Mouse (Mus musculus) layer of hippocampus, postnatal 25 days (tissue): ENCODE measurements around the gene Cdip1. TPM values are rescaled to one million over a fixed set of nuclear protein-coding genes. Genes with fewer than 3 reads are reported as not detected.

Experiments used
- DNase-seq, 2 experiments: peaks; one replicate each; pipeline ENCODE4 v3.0.0; 2022; ENCODE audit warnings: mixed read lengths in 2 of 2, low spot score in 1 of 2; ENCODE audit errors: extremely low spot score in 1 of 2
- total RNA-seq, 2 experiments: library from RNA; stranded (reverse); gene quantifications; 2 replicates each; pipeline ENCODE4 v1.2.3; 2021

The Cdip1 gene
- total RNA-seq, 2 experiments from 2014 or later = 237 to 239 TPM

- DNase-seq = no peak
Measured at GRCm38 (mm10) chr16:4722915-4723209, 67.2 kb downstream of the Cdip1 start.

DNA sequence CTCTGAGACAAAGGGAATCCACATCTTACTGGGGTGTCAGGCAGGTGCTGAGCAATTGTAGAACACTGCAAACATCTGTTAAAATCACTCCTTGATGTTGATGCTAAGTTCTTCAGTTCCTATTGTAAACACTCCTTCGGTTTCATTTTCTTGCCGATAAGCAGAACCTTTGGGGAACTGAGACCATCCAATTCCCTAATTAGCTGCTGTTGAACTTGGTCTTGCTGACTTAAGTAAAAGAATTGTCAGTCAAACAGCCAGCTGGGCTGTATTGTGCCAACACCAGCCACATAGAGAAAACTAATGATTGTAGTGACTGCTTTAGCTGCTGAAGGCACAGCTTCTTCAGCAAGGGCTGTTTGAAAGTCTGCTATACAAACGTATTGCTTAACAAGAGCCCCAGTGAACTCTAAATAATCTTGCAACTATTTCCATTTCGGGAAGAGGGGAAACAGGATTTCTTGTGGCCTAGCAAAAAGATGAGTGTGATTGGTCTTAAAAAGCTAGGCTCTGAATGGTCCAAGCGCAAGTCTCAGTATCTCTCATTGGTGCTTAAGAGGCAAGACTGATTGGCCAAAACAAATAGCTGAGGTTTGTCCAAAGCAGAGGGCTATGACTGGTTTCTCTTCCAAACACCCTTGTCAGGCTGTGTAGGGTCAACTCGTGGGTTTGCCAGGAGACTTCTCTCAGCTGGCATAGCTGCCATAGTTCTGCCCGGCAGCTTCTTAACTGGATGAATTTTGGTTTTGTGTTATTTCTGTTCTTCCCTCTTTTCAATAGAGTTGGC lies 67.8 kb downstream of the Cdip1 start:
- DNase-seq = no peak

DNA sequence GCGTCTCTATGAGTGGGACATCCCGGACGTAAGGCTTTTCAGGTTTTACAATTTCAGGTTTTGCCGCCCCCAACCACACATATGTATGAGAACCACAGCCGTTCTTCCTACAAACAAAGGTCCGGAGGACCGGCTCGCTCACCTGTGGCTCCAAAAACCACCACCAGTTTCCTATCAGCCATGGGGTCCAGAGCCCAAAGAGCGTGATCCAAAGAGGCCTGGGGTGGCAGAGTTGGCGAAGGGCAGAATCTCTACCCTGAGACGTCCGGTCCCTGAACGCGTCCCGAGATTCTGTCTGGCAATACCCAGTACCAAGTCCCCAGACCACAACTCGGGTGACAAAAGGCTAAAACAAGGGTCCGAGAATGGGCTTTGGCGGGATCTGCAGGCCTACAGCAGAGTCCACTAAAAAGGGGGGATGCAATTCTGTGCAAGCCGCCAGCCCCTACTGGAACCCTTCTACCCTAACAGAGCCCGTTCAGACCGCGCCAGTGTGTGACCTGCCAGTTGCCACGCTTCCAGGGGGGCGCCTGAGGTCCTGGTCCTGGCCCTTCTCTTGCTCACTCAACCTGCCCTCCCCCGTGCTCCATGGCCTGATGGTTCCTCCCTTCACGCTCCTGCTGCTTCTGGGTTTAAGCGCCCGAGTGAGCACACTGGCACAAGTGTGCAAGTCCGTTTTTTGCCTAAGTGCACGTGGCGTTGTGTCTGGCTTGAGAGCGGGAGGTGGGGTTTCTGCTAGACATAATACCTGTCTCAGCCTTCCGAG lies 71.2 kb downstream of the Cdip1 start, which contains the start of gene Nmral1:
Gene Nmral1, minus strand, starts transcription at position 604 of the 766 bp plus-strand sequence.
- peak; percentile 56 to 63 for DNase-seq

DNA sequence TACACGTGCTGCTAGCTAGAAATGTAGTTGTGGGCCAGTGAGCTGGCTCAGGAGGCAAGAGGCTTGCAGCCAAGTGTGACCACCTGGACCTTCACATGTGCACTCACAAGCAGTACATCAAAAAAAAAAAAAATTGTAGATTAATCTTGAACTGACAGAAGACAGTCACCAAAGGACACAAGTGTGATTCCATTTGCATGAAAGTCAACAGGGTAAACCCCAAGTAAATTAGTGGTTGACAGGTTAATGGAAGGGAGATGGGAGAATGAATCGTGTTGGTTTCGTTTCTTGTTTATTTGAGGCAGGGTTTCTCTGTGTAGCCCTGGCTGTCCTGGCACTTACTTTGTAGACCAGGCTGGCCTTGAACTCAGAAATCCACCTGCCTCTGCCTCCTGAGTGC lies 72.2 kb downstream of the Cdip1 start:
- DNase-seq = no peak

DNA sequence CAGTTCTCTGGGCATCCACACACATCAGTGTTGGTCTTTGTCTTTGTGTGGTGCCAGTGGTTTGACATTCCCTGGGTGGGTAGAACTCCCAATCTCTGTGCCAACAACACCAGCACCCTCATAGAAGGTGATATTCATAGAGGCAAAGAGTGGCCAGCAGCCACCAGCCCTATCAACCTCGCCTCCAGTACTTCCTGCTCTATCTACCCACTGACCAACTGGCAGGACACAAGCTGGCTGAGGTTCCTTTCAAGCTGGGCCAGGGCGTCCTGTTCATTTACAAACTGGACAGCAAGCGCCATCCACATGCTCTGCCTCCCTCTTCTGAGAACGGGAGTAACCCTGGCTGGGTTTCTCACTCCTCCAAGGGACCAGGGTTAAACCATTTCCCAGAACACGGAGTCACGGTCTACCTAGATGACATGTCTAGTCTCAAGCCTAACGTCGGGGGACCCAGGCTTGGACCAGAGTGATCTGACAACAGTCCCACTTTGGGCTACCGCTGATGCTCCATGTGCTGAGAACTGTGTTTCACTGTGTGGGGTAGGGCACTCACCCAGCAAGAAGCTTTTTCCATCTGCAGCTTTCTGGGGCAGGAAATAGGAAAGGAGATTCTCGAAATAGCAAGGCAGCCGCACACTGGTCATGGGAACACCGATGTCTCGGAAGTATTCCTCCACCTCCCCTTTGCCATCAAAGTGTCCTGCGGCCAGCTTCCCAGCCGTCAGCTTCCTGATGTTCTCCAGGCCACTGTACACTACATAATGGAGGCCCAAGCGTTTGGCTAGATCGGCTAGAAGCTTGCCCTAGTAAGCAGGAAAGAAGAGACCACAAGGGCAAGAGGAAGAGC lies 76.0 kb downstream of the Cdip1 start:
- DNase-seq = no peak

DNA sequence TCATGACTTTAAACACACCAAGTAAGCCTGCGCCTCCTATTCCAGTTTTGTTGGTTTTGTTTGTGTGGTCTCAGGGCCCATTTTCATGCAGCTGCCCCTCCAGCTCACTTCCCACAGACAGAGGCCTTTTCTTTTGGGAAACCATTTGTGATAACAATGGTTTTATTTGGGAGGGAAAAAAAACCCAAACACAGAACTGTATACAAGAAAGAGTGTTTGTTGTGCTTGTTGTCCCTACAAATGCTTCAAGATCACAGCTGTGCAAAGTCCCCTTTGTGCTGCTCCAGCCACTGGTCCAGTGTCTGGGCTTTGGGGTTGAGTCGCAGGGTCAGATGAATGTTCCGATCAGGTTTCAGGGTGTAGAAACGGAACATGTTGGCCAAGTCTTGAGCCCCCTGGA lies 78.9 kb downstream of the Cdip1 start:
- DNase-seq = no peak

DNA sequence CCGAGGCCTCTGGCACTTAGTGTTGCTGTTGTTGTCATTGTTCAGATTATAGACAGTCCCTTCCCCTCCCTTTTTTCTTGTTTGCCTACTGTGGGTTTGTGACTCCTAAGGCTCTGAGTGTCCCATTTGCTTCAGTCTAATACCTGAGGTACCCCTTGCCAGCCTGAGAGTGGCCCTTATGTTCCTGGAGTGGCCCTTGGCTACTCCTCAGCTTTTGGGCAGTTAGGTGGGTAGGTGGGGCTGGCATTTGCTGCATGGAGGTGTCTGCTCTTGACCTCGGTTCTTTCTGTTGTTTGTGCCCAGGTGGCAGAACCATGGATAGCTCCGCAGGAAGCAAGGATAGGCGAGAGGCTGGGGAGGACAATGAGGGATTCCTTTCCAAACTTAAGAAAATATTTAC lies 84.6 kb downstream of the Cdip1 start:
- DNase-seq = no peak

GRCm38 (mm10) chr16:4702646-4703045 lies 87.4 kb downstream of the Cdip1 start:
- no peak for DNase-seq

- no peak for DNase-seq
Measured at GRCm38 (mm10) chr16:4701211-4701610, 88.9 kb downstream of the Cdip1 start.

Other genes with a start within 250 kb of the Cdip1 start
- gene Srl, start 248.5 kb downstream of the Cdip1 start, total RNA-seq = 10 to 100 TPM; 13.9 to 16.7 TPM
- gene Tfap4, start 230.4 kb downstream of the Cdip1 start, total RNA-seq = 1 to 10 TPM; 4.4 to 5.0 TPM
- 10 to 100 TPM; 15.4 to 16.2 TPM for gene Glis2, start 195.6 kb downstream of the Cdip1 start, total RNA-seq
- 10 to 100 TPM; 76.3 to 82.6 TPM for gene Pam16, start 165.3 kb downstream of the Cdip1 start, total RNA-seq
- gene Vasn, start 150.4 kb downstream of the Cdip1 start, total RNA-seq = 1 to 10 TPM; 6.0 TPM
- gene Dnaja3, start 150.3 kb downstream of the Cdip1 start, total RNA-seq = 10 to 100 TPM; 62.5 to 71.8 TPM
- gene Coro7, start 110.5 kb downstream of the Cdip1 start, total RNA-seq = 10 to 100 TPM; 78.6 to 96.5 TPM
- 10 to 100 TPM; 16.0 to 17.7 TPM for gene Nmral1, start 70.9 kb downstream of the Cdip1 start, total RNA-seq
- gene Hmox2, start 63.9 kb downstream of the Cdip1 start, total RNA-seq = 10 to 100 TPM; 87.7 to 98.0 TPM
- not detected for gene 4930562C15Rik, start 45.1 kb upstream of the Cdip1 start, total RNA-seq
- 100 to 1,000 TPM in 1 of 2 experiments, 10 to 100 TPM in 1; 93.5 to 103 TPM for gene Ubald1, start 90.0 kb upstream of the Cdip1 start, total RNA-seq
- gene Mgrn1, start 96.0 kb upstream of the Cdip1 start, total RNA-seq = 100 to 1,000 TPM; 219 to 221 TPM
- 10 to 100 TPM; 68.8 to 78.4 TPM for gene Nudt16l1, start 148.5 kb upstream of the Cdip1 start, total RNA-seq
- 10 to 100 TPM; 59.7 to 74.3 TPM for gene Anks3, start 173.9 kb upstream of the Cdip1 start, total RNA-seq
- not detected for gene Sept12, start 207.6 kb upstream of the Cdip1 start, total RNA-seq
- gene Smim22, start 217.0 kb upstream of the Cdip1 start, total RNA-seq = not detected
- gene Rogdi, start 223.3 kb upstream of the Cdip1 start, total RNA-seq = 100 to 1,000 TPM; 361 to 407 TPM